Mouse (Mus musculus): ENCODE measurements around the gene Fasl. TPM values are rescaled to one million over a fixed set of nuclear protein-coding genes. Genes with fewer than 3 reads are reported as not detected.

The Fasl gene
- total and polyA plus RNA-seq, 2 experiments from 2014 or later: not detected

DNA sequence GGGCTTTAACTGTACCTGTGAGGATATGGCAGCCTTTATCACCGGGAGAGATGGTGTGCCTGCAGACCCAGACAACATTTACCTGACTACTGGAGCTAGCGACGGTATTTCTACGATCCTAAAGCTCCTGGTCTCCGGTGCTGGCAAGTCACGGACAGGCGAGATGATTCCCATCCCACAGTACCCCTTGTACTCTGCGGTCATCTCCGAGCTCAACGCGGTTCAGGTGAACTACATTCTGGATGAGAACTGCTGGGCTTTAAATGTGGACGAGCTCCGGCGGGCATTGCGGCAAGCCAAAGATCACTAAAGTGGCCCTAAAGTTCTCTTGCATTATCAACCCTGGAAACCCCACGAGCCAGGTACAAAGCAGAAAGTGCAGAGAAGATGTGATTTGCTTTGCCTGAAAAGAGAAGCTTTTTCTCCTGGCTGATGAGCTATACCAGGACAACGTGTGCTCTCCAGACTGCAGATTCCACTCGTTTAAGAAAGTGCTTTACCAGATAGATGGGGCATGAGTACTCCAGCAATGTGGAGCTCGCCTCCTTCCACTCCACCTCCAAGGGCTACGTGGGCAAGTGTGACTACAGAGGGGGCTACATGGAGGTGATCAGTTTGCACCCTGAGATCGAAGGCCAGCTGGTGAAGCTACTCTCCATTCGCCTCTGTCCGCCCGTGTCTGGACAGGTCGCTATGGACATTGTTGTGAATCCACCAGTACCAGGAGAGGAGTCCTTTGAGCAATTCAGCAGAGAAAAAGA, 41.6 kb downstream of the Fasl start:
- no peaks in the 10 kb centered on the region for H3K27me3 ChIP-seq (ENCODE audit: control insufficient read depth, insufficient read depth, low read length)
- no peak for ATAC-seq (ENCODE audit: insufficient read depth, low read depth)
- H3K9me3 ChIP-seq (replicated peaks; ENCODE audit: control insufficient read depth, low read length): no peaks in the 10 kb centered on the region
- H3K27ac ChIP-seq (ENCODE audit: low read depth): no peak overlapping the region
- H3K4me2 ChIP-seq (ENCODE audit: low read depth, low read length): no peak overlapping the region
- 0 out of 2 replicates have a peak, but pooled peaks cover 4% of the 10 kb centered on the region for H3K4me1 ChIP-seq (ENCODE audit: control insufficient read depth, insufficient read depth)
- no peaks in the 10 kb centered on the region for H3K36me3 ChIP-seq (replicated peaks; ENCODE audit: control insufficient read depth, insufficient read depth, low read length)
- WGBS: 76% methylated on average over 25 of the region's 25 CpGs
- H3K4me3 ChIP-seq (ENCODE audit: low read depth, low read length): no peak overlapping the region
- H3K9ac ChIP-seq (replicated peaks; ENCODE audit: low read depth, low read length): no peak overlapping the region
- DNase-seq (ENCODE audit: low spot score): no peak
- TF ChIP-seq CTCF (IDR thresholded peaks at IDR 0.05; ENCODE audit: low read depth): no peak
- no peak for TF ChIP-seq EP300 (IDR thresholded peaks at IDR 0.05; ENCODE audit: low read depth)

DNA sequence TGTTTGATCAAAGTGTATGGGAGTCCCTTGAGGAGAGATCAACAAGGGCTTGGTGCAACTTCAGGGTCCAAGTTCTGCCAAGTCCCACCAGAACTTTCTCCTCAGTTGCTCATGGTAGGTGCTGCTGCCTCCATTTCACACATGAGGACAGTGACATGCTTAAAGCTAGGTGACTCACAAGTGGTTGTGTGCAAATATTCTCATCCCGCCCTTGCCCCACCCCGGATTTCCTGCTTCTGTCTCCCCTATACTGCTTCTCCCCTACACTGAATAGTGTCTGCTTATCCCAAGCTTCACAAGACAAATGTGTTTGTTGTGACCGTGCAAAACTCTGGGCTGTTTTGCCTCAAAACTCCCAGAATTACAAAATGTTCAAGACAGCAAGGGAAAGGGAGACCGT, 43.4 kb downstream of the Fasl start:
- H3K9me3 ChIP-seq (replicated peaks; ENCODE audit: control insufficient read depth, low read length): no peaks in the 10 kb centered on the region
- H3K9ac ChIP-seq (replicated peaks; ENCODE audit: low read depth, low read length): no peak overlapping the region
- no peak overlapping the region for H3K4me2 ChIP-seq (ENCODE audit: low read depth, low read length)
- ATAC-seq (ENCODE audit: insufficient read depth, low read depth): no peak
- WGBS: 72% methylated on average over 4 of the region's 4 CpGs
- no peak overlapping the region for H3K4me3 ChIP-seq (ENCODE audit: low read depth, low read length)
- H3K36me3 ChIP-seq (replicated peaks; ENCODE audit: control insufficient read depth, insufficient read depth, low read length): no peaks in the 10 kb centered on the region
- TF ChIP-seq EP300 (IDR thresholded peaks at IDR 0.05; ENCODE audit: low read depth) (no peak), CTCF (IDR thresholded peaks at IDR 0.05; ENCODE audit: low read depth) (no peak)
- H3K4me1 ChIP-seq (ENCODE audit: control insufficient read depth, insufficient read depth): no peaks in the 10 kb centered on the region
- DNase-seq (ENCODE audit: low spot score): no peak
- H3K27ac ChIP-seq (ENCODE audit: low read depth): no peak overlapping the region
- no peaks in the 10 kb centered on the region for H3K27me3 ChIP-seq (ENCODE audit: control insufficient read depth, insufficient read depth, low read length)

GRCm38 (mm10) chr1:161744209-161744608, 44.1 kb downstream of the Fasl start:
- H3K4me1 ChIP-seq (ENCODE audit: control insufficient read depth, insufficient read depth): no peaks in the 10 kb centered on the region

GRCm38 (mm10) chr1:161742481-161743267, 45.6 kb downstream of the Fasl start:
- DNase-seq (ENCODE audit: low spot score) (no peak), ATAC-seq (ENCODE audit: insufficient read depth, low read depth) (no peak)
- no peak for TF ChIP-seq EP300 (IDR thresholded peaks at IDR 0.05; ENCODE audit: low read depth)
- no peak for TF ChIP-seq CTCF (IDR thresholded peaks at IDR 0.05; ENCODE audit: low read depth)
- Histone ChIP-seq H3K4me2 (ENCODE audit: low read depth, low read length) (no peak overlapping the region), H3K4me3 (ENCODE audit: low read depth, low read length) (no peak overlapping the region), H3K4me1 (ENCODE audit: control insufficient read depth, insufficient read depth) (no peaks in the 10 kb centered on the region), H3K9me3 (replicated peaks; ENCODE audit: control insufficient read depth, low read length) (no peaks in the 10 kb centered on the region), H3K36me3 (replicated peaks; ENCODE audit: control insufficient read depth, insufficient read depth, low read length) (no peaks in the 10 kb centered on the region), H3K27ac (ENCODE audit: low read depth) (no peak overlapping the region), H3K27me3 (ENCODE audit: control insufficient read depth, insufficient read depth, low read length) (no peaks in the 10 kb centered on the region), H3K9ac (replicated peaks; ENCODE audit: low read depth, low read length) (no peak overlapping the region)
- WGBS: 81% methylated on average over 16 of the region's 16 CpGs

More at GRCm38 (mm10) chr1:161744209-161744608, 44.1 kb downstream of the Fasl start:
- Histone ChIP-seq H3K36me3 (replicated peaks; ENCODE audit: control insufficient read depth, insufficient read depth, low read length) (no peaks in the 10 kb centered on the region), H3K4me2 (ENCODE audit: low read depth, low read length) (no peak overlapping the region), H3K27me3 (ENCODE audit: control insufficient read depth, insufficient read depth, low read length) (no peaks in the 10 kb centered on the region), H3K9me3 (replicated peaks; ENCODE audit: control insufficient read depth, low read length) (no peaks in the 10 kb centered on the region), H3K27ac (ENCODE audit: low read depth) (no peak overlapping the region), H3K4me3 (ENCODE audit: low read depth, low read length) (no peak overlapping the region), H3K9ac (replicated peaks; ENCODE audit: low read depth, low read length) (no peak overlapping the region)
- ATAC-seq (ENCODE audit: insufficient read depth, low read depth) (no peak), DNase-seq (ENCODE audit: low spot score) (no peak)
- no peak for TF ChIP-seq CTCF (IDR thresholded peaks at IDR 0.05; ENCODE audit: low read depth)
- TF ChIP-seq EP300 (IDR thresholded peaks at IDR 0.05; ENCODE audit: low read depth): no peak
- 71% methylated on average over 4 of the region's 4 CpGs for WGBS

DNA sequence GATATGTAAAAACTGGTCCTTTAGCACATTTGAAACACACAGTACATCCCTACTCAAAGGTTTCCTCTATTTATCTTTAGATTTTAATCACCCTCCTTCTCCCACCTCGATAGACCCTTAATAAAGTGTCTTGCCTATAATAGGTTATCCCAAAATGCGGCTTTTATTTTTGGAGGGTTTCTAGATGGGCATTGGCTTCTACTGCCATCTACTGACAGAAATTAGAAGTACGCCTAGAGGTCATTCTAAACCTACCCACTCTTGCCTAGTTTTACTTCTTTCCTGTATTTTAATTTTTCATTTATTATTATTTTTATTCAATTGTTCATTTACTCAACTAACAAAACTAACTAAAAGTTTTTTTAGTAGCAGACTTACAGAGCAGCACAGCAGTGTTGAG, 51.4 kb downstream of the Fasl start:
- Histone ChIP-seq H3K4me2 (ENCODE audit: low read depth, low read length) (no peak overlapping the region), H3K4me1 (ENCODE audit: control insufficient read depth, insufficient read depth) (no peaks in the 10 kb centered on the region), H3K9me3 (replicated peaks; ENCODE audit: control insufficient read depth, low read length) (no peaks in the 10 kb centered on the region), H3K36me3 (replicated peaks; ENCODE audit: control insufficient read depth, insufficient read depth, low read length) (no peaks in the 10 kb centered on the region), H3K27me3 (ENCODE audit: control insufficient read depth, insufficient read depth, low read length) (no peaks in the 10 kb centered on the region), H3K4me3 (ENCODE audit: low read depth, low read length) (no peak overlapping the region), H3K9ac (replicated peaks; ENCODE audit: low read depth, low read length) (no peak overlapping the region), H3K27ac (ENCODE audit: low read depth) (no peak overlapping the region)
- peak; percentile 42 for DNase-seq (ENCODE audit: low spot score)
- no peak for ATAC-seq (ENCODE audit: insufficient read depth, low read depth)
- TF ChIP-seq EP300 (IDR thresholded peaks at IDR 0.05; ENCODE audit: low read depth): no peak
- TF ChIP-seq CTCF (IDR thresholded peaks at IDR 0.05; ENCODE audit: low read depth): peak; percentile 62
- WGBS: 2% methylated on average over 3 of the region's 3 CpGs

Data from heart, postnatal 0 days (tissue).